8 mouse cellular contexts compared by ENCODE assay signal in the genomic region with DNA sequence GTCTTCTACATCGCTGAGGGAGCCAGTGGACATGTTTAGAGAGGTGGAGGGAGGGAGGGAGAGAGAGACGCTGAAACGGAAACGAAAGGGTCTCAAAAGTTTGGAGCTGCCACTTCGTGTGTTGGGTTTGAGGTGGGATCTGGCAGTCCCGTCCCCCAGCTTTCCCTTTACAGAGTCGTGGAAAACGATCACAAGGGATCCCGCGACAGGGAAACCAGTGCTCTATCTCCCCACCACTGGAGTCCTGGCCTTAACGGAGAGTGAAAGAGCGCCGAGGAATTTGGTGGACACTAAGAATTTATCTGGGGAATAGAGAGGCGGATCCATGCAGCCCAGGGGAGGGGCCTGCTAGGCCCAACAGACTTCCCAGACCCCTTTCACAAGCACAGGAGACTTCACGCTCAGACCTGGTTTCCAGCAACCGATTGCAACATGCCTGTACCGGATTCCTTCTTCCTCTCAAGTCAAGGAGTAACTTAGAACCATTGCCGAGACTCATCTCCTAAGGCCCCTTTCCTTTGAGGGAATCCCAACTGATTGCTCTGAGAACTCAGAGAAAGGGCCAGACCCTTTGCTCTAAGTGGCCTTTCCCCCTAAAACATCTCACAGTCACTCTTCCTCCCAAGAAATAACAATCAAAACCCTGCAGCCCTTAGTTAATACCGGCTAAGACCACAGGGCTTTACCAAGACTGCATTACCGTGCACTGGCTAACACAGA. TPM values are rescaled to one million over a fixed set of nuclear protein-coding genes. Genes with fewer than 3 reads are reported as not detected.
DNase-seq lines count a peak whose midpoint lies in the region; ATAC-seq and TF ChIP-seq lines count a peak whose summit lies in the region.

Tcf21 (minus strand) TSS at position 304 of the 720 bp plus-strand sequence.

- ATAC-seq in granulocyte monocyte progenitor cell, adult 5-6 weeks (replicated peaks; ENCODE audit: poor library complexity, severe bottlenecking) = 0 out of 2 replicates have a peak, but pooled peaks have one; percentile 28

- 21% methylated on average over 20 of the region's 20 CpGs for WGBS in kidney, adult 2 months

- TF ChIP-seq CTCF in kidney, adult 2 months (conservative IDR thresholded peaks at IDR 0.05; ENCODE audit: insufficient read depth, insufficient read length, low read depth, low read length) = no peak

- no peaks in the 10 kb centered on the region for H3K4me1 ChIP-seq in kidney, adult 2 months (ENCODE audit: control insufficient read depth, insufficient read depth, low read length)

- H3K27ac ChIP-seq in kidney, adult 2 months (ENCODE audit: insufficient read depth, low read depth, low read length) = peak within 1 kb of the TSS; percentile 92

- H3K27me3 ChIP-seq in kidney, adult 2 months (replicated peaks; ENCODE audit: control insufficient read depth, insufficient read depth, low read length) = peaks cover 6% of the 10 kb centered on the region

- DNase-seq in embryo, embryonic 10.5 days (ENCODE audit: low spot score) = peak; percentile 67
- DNase-seq in kidney, adult 2 months = peak; percentile 71
- DNase-seq in lung, adult 18-20 months = peak; percentile 51 to 67
- peak; percentile 69 for DNase-seq in urinary bladder, postnatal 14 days (ENCODE audit: low spot score)
- no peak for DNase-seq in cerebellum, adult 8-10 months
- no peak for DNase-seq in gastrocnemius, adult 8-10 months (ENCODE audit: low spot score in 2 of 2)
- no peak for DNase-seq in cerebellum, adult 11 months

- peak; percentile 53 for TF ChIP-seq POLR2A in kidney, adult 2 months (IDR thresholded peaks at IDR 0.05; ENCODE audit: low read depth, low read length)

- H3K36me3 ChIP-seq in kidney, adult 2 months (ENCODE audit: control insufficient read depth, insufficient read depth, low read length) = no peaks in the 10 kb centered on the region

- peak within 1 kb of the TSS; percentile 49 for H3K4me3 ChIP-seq in kidney, adult 2 months (ENCODE audit: insufficient read depth, low read depth, low read length)

RNA-seq across cellular contexts. Expression of gene Tcf21, which starts in this region (rescaled TPM):
- not detected in 2 replicates for total RNA-seq in granulocyte monocyte progenitor cell, adult 5-6 weeks (2014; fragmentation: Nextera tagmentation)
- not detected in 2 replicates for total RNA-seq in granulocyte monocyte progenitor cell, adult 5-6 weeks (2017)
- polyA plus RNA-seq in kidney, adult 2 months (2012; rRNA removed) = 124 and 141 TPM in 2 replicates
- not detected for total RNA-seq in gastrocnemius, adult 8-10 months (2022)

Comparison
In these comparisons a context has a peak if more than half of its experiments do, and no peak if none do; other contexts are left out.
1. Peak in ATAC-seq in granulocyte monocyte progenitor cell, adult 5-6 weeks; RNA of the gene not detected or under 1 TPM.
2. DNase-seq: peak in embryo, embryonic 10.5 days (single experiment), kidney, adult 2 months (single experiment), lung, adult 18-20 months (2 of 2) and urinary bladder, postnatal 14 days (single experiment); none in cerebellum, adult 8-10 months (single experiment), gastrocnemius, adult 8-10 months (0 of 2) and cerebellum, adult 11 months (single experiment).